Mouse (Mus musculus): ENCODE results near the gene Fbxl19. TPM values are rescaled to one million over a fixed set of nuclear protein-coding genes. Genes with fewer than 3 reads are reported as not detected.

The Fbxl19 gene
- polyA plus RNA-seq, 1 experiment from 2014 or later: 1.1 TPM

DNA sequence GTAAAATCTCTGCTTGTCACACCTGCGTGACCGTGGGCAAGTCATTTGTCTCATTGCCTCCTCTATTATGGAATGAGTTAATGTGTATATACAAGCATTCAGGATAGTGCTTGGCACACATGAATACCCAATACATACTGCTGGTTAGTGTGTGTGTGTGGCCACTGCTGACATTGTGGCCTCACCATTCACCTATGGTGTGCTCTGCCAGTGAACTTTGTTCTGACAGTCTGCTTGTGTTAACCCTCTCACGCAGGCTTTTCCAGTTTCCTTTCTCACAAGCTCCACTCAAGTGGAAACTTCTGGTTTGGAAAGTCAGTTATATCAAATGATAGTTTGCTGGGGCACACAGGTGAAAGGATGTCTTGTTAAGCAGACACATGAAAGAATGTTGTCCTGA, 33.3 kb upstream of the Fbxl19 start:
- no peaks in the 10 kb centered on the region; the same call in 1 of the 2 replicates for H3K36me3 ChIP-seq (ENCODE audit: control insufficient read depth, insufficient read depth, low read length)
- WGBS: 70% methylated on average over 3 of the region's 3 CpGs
- TF ChIP-seq CTCF (IDR thresholded peaks at IDR 0.05; ENCODE audit: low read depth) (no peak), EP300 (optimal IDR thresholded peaks at IDR 0.05) (no peak)
- H3K27me3 ChIP-seq (ENCODE audit: control insufficient read depth, insufficient read depth, low read length): no peaks in the 10 kb centered on the region
- peaks cover 6% of the 10 kb centered on the region; the same call in 1 of the 2 replicates for H3K4me1 ChIP-seq (replicated peaks; ENCODE audit: control insufficient read depth, insufficient read depth)
- no peak overlapping the region for H3K4me3 ChIP-seq (ENCODE audit: low read depth, low read length)
- peak overlapping the region; percentile 91; the same call in 1 of the 2 replicates for H3K27ac ChIP-seq (replicated peaks)
- no peak for DNase-seq (ENCODE audit: low spot score)
- no peaks in the 10 kb centered on the region for H3K9me3 ChIP-seq (ENCODE audit: control insufficient read depth, low read length)
- ATAC-seq (ENCODE audit: low FRiP score, low TSS enrichment): no peak
- H3K9ac ChIP-seq (ENCODE audit: low read length): no peak overlapping the region
- no peak overlapping the region for H3K4me2 ChIP-seq (replicated peaks; ENCODE audit: low read depth)

GRCm38 (mm10) chr7:127711456-127711855, 32.9 kb upstream of the Fbxl19 start:
- no peak for ATAC-seq (ENCODE audit: low FRiP score, low TSS enrichment)
- no peak for TF ChIP-seq CTCF (IDR thresholded peaks at IDR 0.05; ENCODE audit: low read depth)
- no peak for TF ChIP-seq EP300 (optimal IDR thresholded peaks at IDR 0.05)
- Histone ChIP-seq H3K4me1 (replicated peaks; ENCODE audit: control insufficient read depth, insufficient read depth) (peaks cover 6% of the 10 kb centered on the region; the same call in 1 of the 2 replicates), H3K9ac (ENCODE audit: low read length) (no peak overlapping the region), H3K9me3 (ENCODE audit: control insufficient read depth, low read length) (no peaks in the 10 kb centered on the region), H3K4me3 (ENCODE audit: low read depth, low read length) (no peak overlapping the region), H3K27me3 (ENCODE audit: control insufficient read depth, insufficient read depth, low read length) (no peaks in the 10 kb centered on the region), H3K36me3 (ENCODE audit: control insufficient read depth, insufficient read depth, low read length) (no peaks in the 10 kb centered on the region; the same call in 1 of the 2 replicates), H3K4me2 (replicated peaks; ENCODE audit: low read depth) (no peak overlapping the region), H3K27ac (replicated peaks) (peak overlapping the region; percentile 91)
- 51% methylated on average over 3 of the region's 3 CpGs for WGBS
- no peak for DNase-seq (ENCODE audit: low spot score)

DNA sequence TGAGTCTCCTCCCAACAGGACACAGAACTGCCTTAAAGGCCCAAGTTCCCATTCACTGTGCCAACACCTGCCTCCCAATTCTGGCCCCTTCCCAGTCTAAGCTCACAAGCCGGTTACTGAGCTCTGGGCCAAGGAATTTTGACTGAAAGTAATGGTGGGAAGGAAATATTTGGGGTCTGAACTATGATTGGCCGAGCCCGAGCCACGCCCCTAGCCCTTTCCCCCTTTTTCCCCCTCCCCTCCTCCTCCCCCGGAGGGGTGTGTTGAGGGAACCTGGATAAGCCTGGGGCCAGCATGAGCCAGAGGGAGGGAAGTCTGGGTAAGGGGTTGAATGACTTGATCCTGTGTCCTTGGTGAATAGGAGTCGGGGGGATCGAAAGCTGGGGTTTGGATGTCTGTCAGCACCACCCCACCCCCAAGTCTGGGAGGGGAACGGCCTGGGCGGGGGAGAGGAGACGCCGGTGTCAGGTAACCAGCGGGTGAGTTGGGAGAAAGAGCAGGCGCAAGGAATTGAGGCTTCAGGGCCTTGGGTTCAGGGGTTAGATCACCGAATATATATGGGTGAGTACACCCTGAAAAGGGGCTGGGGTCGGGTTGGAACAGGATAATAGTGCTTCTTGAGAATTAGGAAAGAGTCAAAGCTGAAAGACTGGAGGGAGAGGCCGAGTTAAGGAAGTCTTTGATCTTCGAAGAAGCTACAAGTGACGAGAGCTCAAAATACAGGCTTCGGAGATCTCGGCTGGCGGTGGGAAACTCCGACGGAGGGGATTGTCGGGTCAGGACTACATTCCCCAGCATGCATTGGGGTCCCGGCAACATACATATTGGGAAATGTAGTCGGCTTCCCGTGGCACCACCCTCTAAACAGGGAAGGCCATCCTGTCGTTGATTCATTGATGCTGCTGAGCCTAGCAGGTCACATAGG, 31.6 kb upstream of the Fbxl19 start, which contains the start of gene Ctf1:
Gene Ctf1, plus strand, starts transcription at position 276 of the 925 bp plus-strand sequence.
- WGBS: 1% methylated on average over 28 of the region's 28 CpGs
- Histone ChIP-seq H3K36me3 (ENCODE audit: control insufficient read depth, insufficient read depth, low read length) (no peaks in the 10 kb centered on the region; the same call in 1 of the 2 replicates), H3K9ac (ENCODE audit: low read length) (peak within 1 kb of the TSS; percentile 58), H3K4me1 (replicated peaks; ENCODE audit: control insufficient read depth, insufficient read depth) (peaks cover 6% of the 10 kb centered on the region; the same call in 1 of the 2 replicates), H3K27ac (replicated peaks) (peak within 1 kb of the TSS; percentile 91), H3K4me3 (ENCODE audit: low read depth, low read length) (peak within 1 kb of the TSS; percentile 36), H3K9me3 (ENCODE audit: control insufficient read depth, low read length) (no peaks in the 10 kb centered on the region), H3K27me3 (ENCODE audit: control insufficient read depth, insufficient read depth, low read length) (no peaks in the 10 kb centered on the region), H3K4me2 (replicated peaks; ENCODE audit: low read depth) (peak within 1 kb of the TSS; percentile 62)
- ATAC-seq (ENCODE audit: low FRiP score, low TSS enrichment): peak; percentile 63
- peak; percentile 82 for DNase-seq (ENCODE audit: low spot score)
- TF ChIP-seq CTCF (IDR thresholded peaks at IDR 0.05; ENCODE audit: low read depth) (no peak), EP300 (optimal IDR thresholded peaks at IDR 0.05) (no peak)

DNA sequence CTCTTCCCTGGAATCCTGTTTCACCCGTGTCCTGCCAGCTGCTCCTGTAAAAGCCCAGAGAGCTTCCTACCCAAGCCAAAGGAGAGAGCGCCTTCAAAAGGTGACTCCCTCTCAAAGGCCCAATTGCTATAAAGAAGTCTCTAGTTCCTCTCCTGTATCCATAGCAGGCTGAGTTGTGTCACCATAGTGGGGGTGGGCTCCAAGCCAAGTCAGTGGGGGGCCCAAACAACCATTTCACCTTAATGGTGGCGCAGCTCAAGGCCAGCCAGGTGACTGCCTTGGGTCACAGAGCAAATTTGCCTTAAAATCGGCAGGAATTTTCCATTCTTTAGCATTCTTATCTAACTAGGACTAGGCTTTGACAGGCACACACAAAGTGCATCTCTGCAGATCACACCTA, 29.5 kb upstream of the Fbxl19 start:
- Histone ChIP-seq H3K9me3 (ENCODE audit: control insufficient read depth, low read length) (no peaks in the 10 kb centered on the region), H3K36me3 (ENCODE audit: control insufficient read depth, insufficient read depth, low read length) (no peaks in the 10 kb centered on the region; the same call in 1 of the 2 replicates), H3K4me2 (replicated peaks; ENCODE audit: low read depth) (no peak overlapping the region), H3K27ac (replicated peaks) (no peak overlapping the region), H3K27me3 (ENCODE audit: control insufficient read depth, insufficient read depth, low read length) (no peaks in the 10 kb centered on the region), H3K4me3 (ENCODE audit: low read depth, low read length) (no peak overlapping the region), H3K9ac (ENCODE audit: low read length) (no peak overlapping the region), H3K4me1 (replicated peaks; ENCODE audit: control insufficient read depth, insufficient read depth) (peaks cover 6% of the 10 kb centered on the region; the same call in 1 of the 2 replicates)
- TF ChIP-seq EP300 (optimal IDR thresholded peaks at IDR 0.05) (no peak), CTCF (IDR thresholded peaks at IDR 0.05; ENCODE audit: low read depth) (no peak)
- ATAC-seq (ENCODE audit: low FRiP score, low TSS enrichment) (no peak), DNase-seq (ENCODE audit: low spot score) (no peak)
- WGBS: 70% methylated on average over 4 of the region's 4 CpGs

GRCm38 (mm10) chr7:127716992-127717391, 27.4 kb upstream of the Fbxl19 start:
- peak overlapping the region; percentile 26 for H3K4me3 ChIP-seq (ENCODE audit: low read depth, low read length)
- no peaks in the 10 kb centered on the region; the same call in 1 of the 2 replicates for H3K36me3 ChIP-seq (ENCODE audit: control insufficient read depth, insufficient read depth, low read length)
- DNase-seq (ENCODE audit: low spot score) (peak; percentile 77), ATAC-seq (ENCODE audit: low FRiP score, low TSS enrichment) (peak; percentile 67)
- H3K27me3 ChIP-seq (ENCODE audit: control insufficient read depth, insufficient read depth, low read length): no peaks in the 10 kb centered on the region
- H3K4me1 ChIP-seq (replicated peaks; ENCODE audit: control insufficient read depth, insufficient read depth): 0 out of 2 replicates have a peak, but pooled peaks cover 1% of the 10 kb centered on the region
- H3K27ac ChIP-seq (replicated peaks): no peak overlapping the region
- WGBS: 6% methylated on average over 41 of the region's 41 CpGs
- H3K4me2 ChIP-seq (replicated peaks; ENCODE audit: low read depth): peak overlapping the region; percentile 46
- H3K9ac ChIP-seq (ENCODE audit: low read length): peak overlapping the region; percentile 36
- H3K9me3 ChIP-seq (ENCODE audit: control insufficient read depth, low read length): no peaks in the 10 kb centered on the region
- no peak for TF ChIP-seq EP300 (optimal IDR thresholded peaks at IDR 0.05)
- peak; percentile 72 for TF ChIP-seq CTCF (IDR thresholded peaks at IDR 0.05; ENCODE audit: low read depth)
